8 mouse cellular contexts compared by ENCODE assay signal in genomic region chr14:61757086-61757822, GRCm38 (mm10).
DNase-seq lines count a peak whose midpoint lies in the region; ATAC-seq lines count a peak whose summit lies in the region.

No protein-coding gene starts in this region.

- H3K4me1 ChIP-seq in forebrain, embryonic 12.5 days, result peaks cover 12% of the 10 kb centered on the region
- peaks cover 13% of the 10 kb centered on the region for H3K4me1 ChIP-seq in heart, embryonic 13.5 days
- peaks cover 16% of the 10 kb centered on the region for H3K4me1 ChIP-seq in kidney, embryonic 16.5 days (ENCODE audit: insufficient read depth, low read length)
- H3K4me1 ChIP-seq in limb, embryonic 13.5 days, result peaks cover 12% of the 10 kb centered on the region
- H3K4me1 ChIP-seq in midbrain, embryonic 12.5 days, result peaks cover 12% of the 10 kb centered on the region
- 0 out of 2 replicates have a peak, but pooled peaks cover 5% of the 10 kb centered on the region for H3K4me1 ChIP-seq in stomach, embryonic 14.5 days (ENCODE audit: control insufficient read depth, insufficient read depth, low read length)

- H3K4me3 ChIP-seq in forebrain, embryonic 12.5 days (replicated peaks), result no peak overlapping the region; the same call in 1 of the 2 replicates
- H3K4me3 ChIP-seq in heart, embryonic 13.5 days, result peak overlapping the region; percentile 37
- peak overlapping the region; percentile 21 for H3K4me3 ChIP-seq in kidney, embryonic 16.5 days (ENCODE audit: low read length)
- H3K4me3 ChIP-seq in limb, embryonic 13.5 days, result peak overlapping the region; percentile 16
- H3K4me3 ChIP-seq in midbrain, embryonic 12.5 days, result peak overlapping the region; percentile 23
- H3K4me3 ChIP-seq in stomach, embryonic 14.5 days (ENCODE audit: low read depth, low read length), result 0 out of 2 replicates have a peak overlapping the region, but pooled peaks have one; percentile 6

- H3K36me3 ChIP-seq in forebrain, embryonic 12.5 days (replicated peaks), result no peaks in the 10 kb centered on the region
- H3K36me3 ChIP-seq in heart, embryonic 13.5 days, result no peaks in the 10 kb centered on the region
- H3K36me3 ChIP-seq in kidney, embryonic 16.5 days (ENCODE audit: insufficient read depth, low read length), result no peaks in the 10 kb centered on the region
- H3K36me3 ChIP-seq in limb, embryonic 13.5 days, result no peaks in the 10 kb centered on the region
- H3K36me3 ChIP-seq in midbrain, embryonic 12.5 days, result no peaks in the 10 kb centered on the region
- H3K36me3 ChIP-seq in stomach, embryonic 14.5 days (ENCODE audit: control insufficient read depth, insufficient read depth, low read length), result no peaks in the 10 kb centered on the region

- peak; percentile 3 to 10 for DNase-seq in cerebellum, adult 18-20 months
- DNase-seq in cerebellum, adult 11 months, result no peak

- peak; percentile 82; the same call in 1 of the 2 replicates for ATAC-seq in forebrain, embryonic 12.5 days (ENCODE audit: low FRiP score)
- peak; percentile 61; the same call in 1 of the 2 replicates for ATAC-seq in heart, embryonic 13.5 days (ENCODE audit: extremely low read depth, insufficient number of reproducible peaks, low FRiP score, low TSS enrichment)
- peak; percentile 93 for ATAC-seq in kidney, embryonic 16.5 days (ENCODE audit: low FRiP score, low TSS enrichment)
- peak; percentile 59; the same call in 1 of the 2 replicates for ATAC-seq in limb, embryonic 13.5 days (ENCODE audit: low FRiP score, low read depth)
- ATAC-seq in midbrain, embryonic 12.5 days (ENCODE audit: low FRiP score, low read depth), result peak; percentile 65; the same call in 1 of the 2 replicates
- peak; percentile 78; the same call in 1 of the 2 replicates for ATAC-seq in stomach, embryonic 14.5 days (ENCODE audit: insufficient number of reproducible peaks, insufficient read depth, low FRiP score, low read depth)

- no peaks in the 10 kb centered on the region for H3K9me3 ChIP-seq in forebrain, embryonic 12.5 days
- no peaks in the 10 kb centered on the region for H3K9me3 ChIP-seq in heart, embryonic 13.5 days
- no peaks in the 10 kb centered on the region for H3K9me3 ChIP-seq in kidney, embryonic 16.5 days (ENCODE audit: low read length)
- no peaks in the 10 kb centered on the region for H3K9me3 ChIP-seq in limb, embryonic 13.5 days
- no peaks in the 10 kb centered on the region for H3K9me3 ChIP-seq in midbrain, embryonic 12.5 days
- no peaks in the 10 kb centered on the region for H3K9me3 ChIP-seq in stomach, embryonic 14.5 days (ENCODE audit: control insufficient read depth, low read depth, low read length)

- H3K27me3 ChIP-seq in forebrain, embryonic 12.5 days, result no peaks in the 10 kb centered on the region
- H3K27me3 ChIP-seq in heart, embryonic 13.5 days (replicated peaks), result no peaks in the 10 kb centered on the region
- no peaks in the 10 kb centered on the region for H3K27me3 ChIP-seq in kidney, embryonic 16.5 days (ENCODE audit: insufficient read depth, low read length)
- H3K27me3 ChIP-seq in limb, embryonic 13.5 days, result no peaks in the 10 kb centered on the region
- H3K27me3 ChIP-seq in midbrain, embryonic 12.5 days, result no peaks in the 10 kb centered on the region; the same call in 1 of the 2 replicates
- no peaks in the 10 kb centered on the region for H3K27me3 ChIP-seq in stomach, embryonic 14.5 days (ENCODE audit: control insufficient read depth, insufficient read depth, low read length)

- 7% methylated on average over 14 of the region's 15 CpGs for WGBS in forebrain, embryonic 12.5 days
- WGBS in heart, embryonic 13.5 days, result 8% methylated on average over 14 of the region's 15 CpGs
- WGBS in kidney, embryonic 16.5 days, result 11% methylated on average over 14 of the region's 15 CpGs
- WGBS in limb, embryonic 13.5 days, result 11% methylated on average over 14 of the region's 15 CpGs
- 4% methylated on average over 12 of the region's 15 CpGs for WGBS in midbrain, embryonic 12.5 days
- WGBS in stomach, embryonic 14.5 days, result 12% methylated on average over 14 of the region's 15 CpGs

- H3K9ac ChIP-seq in forebrain, embryonic 12.5 days, result 0 out of 2 replicates have a peak overlapping the region, but pooled peaks have one; percentile 25
- H3K9ac ChIP-seq in heart, embryonic 13.5 days, result peak overlapping the region; percentile 69
- 0 out of 2 replicates have a peak overlapping the region, but pooled peaks have one; percentile 5 for H3K9ac ChIP-seq in kidney, embryonic 16.5 days (replicated peaks; ENCODE audit: low read length)
- H3K9ac ChIP-seq in limb, embryonic 13.5 days, result peak overlapping the region; percentile 43; the same call in 1 of the 2 replicates
- no peak overlapping the region for H3K9ac ChIP-seq in midbrain, embryonic 12.5 days (replicated peaks)
- no peak overlapping the region for H3K9ac ChIP-seq in stomach, embryonic 14.5 days (replicated peaks; ENCODE audit: low read depth, low read length)

- peak overlapping the region; percentile 46 for H3K4me2 ChIP-seq in forebrain, embryonic 12.5 days
- peak overlapping the region; percentile 67 for H3K4me2 ChIP-seq in heart, embryonic 13.5 days
- H3K4me2 ChIP-seq in kidney, embryonic 16.5 days (replicated peaks; ENCODE audit: low read depth, low read length), result peak overlapping the region; percentile 45
- peak overlapping the region; percentile 58 for H3K4me2 ChIP-seq in limb, embryonic 13.5 days (replicated peaks)
- H3K4me2 ChIP-seq in midbrain, embryonic 12.5 days (replicated peaks), result peak overlapping the region; percentile 53
- peak overlapping the region; percentile 40 for H3K4me2 ChIP-seq in stomach, embryonic 14.5 days (replicated peaks; ENCODE audit: low read depth, low read length)

- H3K27ac ChIP-seq in forebrain, embryonic 12.5 days, result no peak overlapping the region
- peak overlapping the region; percentile 52 for H3K27ac ChIP-seq in heart, embryonic 13.5 days (replicated peaks)
- H3K27ac ChIP-seq in kidney, embryonic 16.5 days (ENCODE audit: low read length), result peak overlapping the region; percentile 9; the same call in 1 of the 2 replicates
- H3K27ac ChIP-seq in limb, embryonic 13.5 days, result no peak overlapping the region
- no peak overlapping the region for H3K27ac ChIP-seq in midbrain, embryonic 12.5 days (replicated peaks)
- peak overlapping the region; percentile 27; the same call in 1 of the 2 replicates for H3K27ac ChIP-seq in stomach, embryonic 14.5 days (ENCODE audit: low read length)

Comparison
In these comparisons a context has a peak if more than half of its experiments do, and no peak if none do; other contexts are left out.
1. H3K27ac ChIP-seq: peak in heart, embryonic 13.5 days (single experiment), kidney, embryonic 16.5 days (single experiment) and stomach, embryonic 14.5 days (single experiment); none in forebrain, embryonic 12.5 days (single experiment), limb, embryonic 13.5 days (single experiment) and midbrain, embryonic 12.5 days (single experiment).
2. H3K9ac ChIP-seq: peak in forebrain, embryonic 12.5 days (single experiment), heart, embryonic 13.5 days (single experiment), kidney, embryonic 16.5 days (single experiment) and limb, embryonic 13.5 days (single experiment); none in midbrain, embryonic 12.5 days (single experiment) and stomach, embryonic 14.5 days (single experiment).
3. Peak in every context shown above with its lines, with median percentiles within 50 percentile points of each other: ATAC-seq and H3K4me2 ChIP-seq.